Mouse (Mus musculus) lung, postnatal 0 days (tissue): Measurements from ENCODE around the gene Ryr3.

Experiments
- CTCF ChIP-seq: IDR thresholded peaks from 2 replicates; pipeline ENCODE4 v1.5.1; 2016; ENCODE audit warnings: antibody characterized with exemption, mild to moderate bottlenecking
- EP300 ChIP-seq: IDR thresholded peaks from 2 replicates; pipeline ENCODE4 v1.6.1; 2016; ENCODE audit warnings: antibody characterized with exemption, mild to moderate bottlenecking, control low read depth

DNA sequence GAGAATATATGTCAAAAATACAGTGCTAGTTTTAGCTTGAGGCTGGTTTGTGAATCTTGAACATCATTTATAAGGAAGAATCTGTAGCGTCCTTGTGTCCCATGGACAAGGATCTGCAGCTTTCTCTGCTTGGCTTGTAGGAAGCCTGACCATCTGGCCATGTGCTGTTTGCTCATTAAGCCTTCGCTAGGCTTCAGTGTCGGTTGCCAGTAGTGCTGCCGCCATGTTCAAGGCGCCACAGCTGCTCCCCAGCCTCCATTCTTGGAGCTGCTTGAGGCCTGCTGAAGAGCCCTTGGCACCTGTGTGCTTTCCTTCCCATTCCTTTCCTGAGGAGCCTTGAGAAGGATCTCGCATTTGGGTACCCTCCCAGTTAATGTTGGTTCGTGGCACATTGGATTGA lies 602.5 kb downstream of the Ryr3 start:
- no peak for TF ChIP-seq CTCF
- no peak for TF ChIP-seq EP300
